Mouse (Mus musculus) ovary, postnatal 36 days (tissue): ENCODE measurements at regions not wholly inside any gene's neighbourhood (a gene's known extent, or its start where the extent isn't known, plus 50 kb on each side); places are given as distances from the start of the nearest gene placed in this dataset.

Experiments used
- DNase-seq: peaks from one replicate; pipeline ENCODE4 v3.0.0; 2022; ENCODE audit warnings: low spot score, mixed read lengths

DNA sequence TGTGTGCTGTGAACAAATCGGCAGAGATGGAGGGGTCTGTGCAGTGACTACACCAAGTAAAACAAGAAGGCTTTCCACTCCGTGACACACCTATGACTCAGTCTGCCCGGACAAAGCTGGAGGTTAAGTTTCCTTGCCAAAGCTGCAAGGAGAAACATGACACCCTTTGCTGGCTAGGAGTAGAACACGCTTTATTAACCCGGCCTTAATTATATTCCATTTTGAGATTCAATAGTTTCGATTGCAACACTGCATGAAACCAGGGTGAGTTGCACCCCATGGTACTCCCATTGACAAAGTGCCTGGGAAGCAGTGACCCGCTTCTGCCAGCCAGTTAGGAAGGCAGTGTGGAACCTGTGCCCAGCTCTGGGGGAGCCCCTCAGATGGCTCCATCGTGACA is 256.2 kb upstream of the Gm26657 start:
- DNase-seq: peak; percentile 17

DNA sequence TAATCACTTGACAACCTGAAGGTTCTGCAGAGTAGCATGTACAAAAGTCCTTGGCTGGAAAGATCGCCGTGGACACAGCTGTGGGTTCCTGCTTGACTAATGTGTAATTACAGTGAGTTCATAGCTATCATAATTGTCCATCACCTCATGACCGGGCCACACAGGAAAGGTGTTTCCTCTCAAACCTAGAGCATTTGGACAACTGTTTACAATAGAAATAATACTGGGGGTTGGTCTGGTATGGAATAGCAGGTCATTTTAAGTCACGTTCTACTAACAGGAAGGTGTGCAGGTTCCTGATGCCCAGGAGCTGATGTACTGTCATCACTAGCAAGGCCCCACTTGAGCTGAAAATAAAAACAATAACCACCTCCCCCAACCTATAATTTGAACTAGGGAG is 283.1 kb upstream of the Gm26657 start:
- DNase-seq: no peak

DNA sequence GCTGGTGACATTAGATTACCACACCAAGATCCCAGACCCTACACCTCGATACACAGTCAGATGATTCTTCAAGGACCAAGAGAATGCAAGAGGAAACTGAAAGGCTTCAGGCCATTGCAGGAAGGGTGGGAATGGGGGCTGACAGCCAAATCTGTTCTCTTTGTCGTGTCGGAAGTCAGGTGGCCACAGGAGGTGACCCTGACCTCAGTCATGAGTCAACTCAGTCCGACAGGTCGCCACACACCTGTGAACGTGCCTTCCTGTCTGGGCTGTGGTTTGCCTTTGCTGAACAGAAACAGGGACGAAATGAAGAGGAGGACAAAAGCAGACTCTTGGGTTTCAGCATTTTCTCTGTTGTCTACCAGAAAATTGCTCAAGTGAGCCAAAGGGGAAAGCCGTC is 318.3 kb upstream of the Gm26657 start:
- peak; percentile 22 for DNase-seq

DNA sequence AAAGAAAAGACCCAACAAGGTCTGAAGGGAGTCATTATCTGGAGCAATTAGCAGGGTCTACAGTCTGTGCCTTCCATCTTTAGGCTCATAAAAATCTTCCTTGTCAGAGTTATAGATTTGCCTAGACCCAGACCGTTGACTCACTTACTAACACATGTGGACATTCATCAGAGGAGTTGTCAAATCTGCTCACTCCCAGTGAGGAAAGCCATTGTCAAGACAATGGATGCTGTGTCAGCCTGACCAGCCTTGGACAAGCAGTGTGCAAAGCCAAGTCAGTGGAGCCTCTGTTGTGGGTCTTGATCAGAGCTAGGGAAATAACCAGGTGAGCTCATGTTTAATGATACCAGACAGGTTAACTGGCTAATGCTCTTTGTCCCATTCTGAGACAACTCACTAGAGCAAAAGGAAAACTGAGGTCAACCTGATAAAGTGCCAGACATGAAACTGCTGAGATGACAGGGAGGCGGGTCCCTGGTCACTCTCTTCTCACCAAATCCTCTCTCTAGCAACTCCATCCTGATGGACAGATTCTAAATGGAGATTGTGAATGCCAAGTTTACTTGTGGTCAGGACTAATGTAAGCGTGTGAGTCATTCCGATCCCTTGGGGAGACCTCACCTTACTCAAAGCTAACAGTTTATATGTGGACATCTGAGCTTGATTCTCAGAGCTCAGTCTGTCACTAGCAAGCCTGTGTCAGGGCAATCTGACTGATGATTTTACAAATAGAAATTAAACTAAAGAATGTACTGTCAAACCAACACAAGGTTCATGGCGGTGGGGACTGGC is 320.6 kb upstream of the Gm26657 start:
- DNase-seq: no peak

DNA sequence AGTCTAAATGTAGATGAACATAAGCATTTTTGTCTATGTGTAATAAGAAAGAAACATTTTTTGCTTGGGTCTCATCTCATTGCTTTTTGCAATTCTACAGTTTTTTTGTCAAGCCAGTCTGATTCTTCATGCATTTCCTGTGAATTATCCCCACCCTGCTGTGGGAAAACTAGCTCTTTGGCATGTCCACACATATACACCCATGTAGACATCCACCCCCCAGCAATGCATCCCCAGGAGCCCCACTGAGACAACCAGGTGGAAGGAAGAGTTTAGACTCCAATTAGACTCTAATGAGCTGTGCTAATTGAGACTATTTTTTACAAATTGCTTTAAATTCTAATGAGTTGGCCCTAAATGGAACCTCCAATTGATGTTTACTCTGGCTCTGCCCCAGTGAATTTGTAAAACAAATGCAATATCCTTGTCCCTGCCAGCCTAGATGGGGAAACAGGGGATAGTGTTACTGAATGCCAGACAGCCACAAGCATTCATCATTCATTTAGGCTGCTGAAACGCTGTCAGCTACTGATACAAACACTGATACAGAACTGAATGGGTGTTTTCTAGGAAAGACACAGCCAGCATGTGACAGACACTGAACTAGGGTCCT is 328.7 kb upstream of the Gm26657 start:
- DNase-seq: no peak

DNA sequence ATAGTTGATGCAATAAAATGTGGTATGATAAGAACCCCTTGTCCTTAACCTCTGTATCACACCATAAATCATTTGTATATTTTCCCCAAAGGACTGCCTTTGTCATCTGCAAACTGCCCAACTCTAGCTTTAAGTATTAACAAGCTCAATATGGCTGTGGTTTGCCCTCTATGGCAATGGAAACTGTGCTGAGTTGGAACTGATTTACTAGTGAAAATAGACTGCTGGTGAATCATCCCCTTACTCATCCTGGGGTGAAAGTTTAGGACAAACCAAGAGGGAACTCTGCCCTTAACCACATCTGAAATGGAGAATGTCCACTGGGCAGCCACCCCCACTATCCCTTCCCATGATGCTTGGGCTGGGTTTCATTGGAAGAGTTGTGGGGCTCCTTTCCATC is 346.1 kb upstream of the Gm26657 start:
- DNase-seq: no peak

DNA sequence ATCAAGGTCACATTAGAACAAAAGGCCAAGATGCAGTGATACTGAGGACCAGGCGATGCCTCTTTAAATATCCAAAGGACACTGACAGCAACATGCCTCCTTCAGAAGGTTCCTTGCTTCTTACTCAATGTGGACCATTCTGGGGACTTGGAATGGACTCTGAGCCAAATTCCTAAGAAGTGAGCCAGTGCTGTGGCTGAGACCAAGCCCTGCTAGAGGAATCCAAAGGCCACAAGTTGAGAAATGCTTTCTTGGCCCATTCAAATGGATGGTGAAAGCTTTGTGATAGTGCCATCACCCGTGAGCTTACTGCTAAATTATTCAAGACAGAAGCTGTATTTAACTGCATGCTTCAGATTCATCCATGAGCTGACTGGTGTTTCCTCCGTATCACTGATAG is 352.8 kb upstream of the Gm26657 start:
- DNase-seq: no peak

DNA sequence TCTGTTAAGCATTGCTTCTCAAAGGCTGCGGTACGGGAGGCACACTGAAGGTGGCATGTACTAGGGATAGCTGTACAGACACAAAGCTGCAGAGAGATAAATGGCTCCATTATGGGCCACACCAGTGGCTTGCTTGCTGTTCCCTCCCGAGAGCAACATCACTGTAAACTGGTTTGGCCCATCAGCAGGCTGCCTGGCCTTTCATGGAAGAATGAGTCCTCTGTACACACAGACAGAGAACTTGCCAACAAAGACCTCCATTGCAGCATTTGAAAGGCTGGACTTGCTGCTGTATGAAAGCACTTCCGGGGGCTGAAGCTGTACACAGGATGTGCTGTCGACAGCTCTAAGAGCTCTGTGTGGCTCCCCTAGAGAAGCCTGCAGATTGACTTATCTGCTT is 364.1 kb upstream of the Gm26657 start:
- no peak for DNase-seq

DNA sequence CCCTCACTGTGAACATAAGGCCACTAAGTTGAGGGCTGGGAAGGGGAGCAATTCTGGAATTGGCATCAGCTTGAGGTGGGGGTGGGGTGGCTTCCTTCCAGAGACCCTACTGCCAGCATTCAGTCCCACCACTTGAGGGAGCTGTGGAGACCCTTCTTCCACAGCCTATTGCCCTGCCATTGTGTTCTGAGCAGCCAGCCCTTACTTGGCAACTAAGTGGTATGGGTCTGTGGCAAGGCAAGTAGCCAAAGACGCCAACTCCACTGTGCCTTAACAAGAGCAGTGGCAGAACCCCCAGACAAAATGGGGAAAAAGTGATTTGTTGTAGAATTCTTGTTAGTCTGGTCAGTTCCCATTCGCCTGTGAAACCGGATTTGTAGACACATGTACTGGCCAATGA is 365.4 kb upstream of the Gm26657 start:
- DNase-seq: no peak

DNA sequence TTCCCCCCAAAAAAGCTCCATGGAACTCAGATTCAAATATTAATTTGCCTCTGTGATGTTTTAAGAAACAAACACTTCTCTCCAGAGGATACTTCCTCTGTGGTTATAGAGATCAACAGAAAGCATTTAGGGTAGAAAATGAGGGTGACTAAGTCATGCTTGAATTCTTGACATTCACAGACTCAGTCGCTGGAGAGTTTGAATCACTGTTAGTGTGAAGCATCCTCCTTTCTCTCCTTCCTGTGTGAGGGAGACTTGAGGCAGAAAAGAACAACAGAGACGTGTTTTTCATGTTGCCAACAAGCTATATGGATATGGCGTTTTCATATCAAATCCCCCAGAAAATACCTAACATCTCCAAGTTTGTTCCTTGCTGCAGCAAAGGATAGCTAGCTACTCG is 366.1 kb upstream of the Gm26657 start:
- no peak for DNase-seq

DNA sequence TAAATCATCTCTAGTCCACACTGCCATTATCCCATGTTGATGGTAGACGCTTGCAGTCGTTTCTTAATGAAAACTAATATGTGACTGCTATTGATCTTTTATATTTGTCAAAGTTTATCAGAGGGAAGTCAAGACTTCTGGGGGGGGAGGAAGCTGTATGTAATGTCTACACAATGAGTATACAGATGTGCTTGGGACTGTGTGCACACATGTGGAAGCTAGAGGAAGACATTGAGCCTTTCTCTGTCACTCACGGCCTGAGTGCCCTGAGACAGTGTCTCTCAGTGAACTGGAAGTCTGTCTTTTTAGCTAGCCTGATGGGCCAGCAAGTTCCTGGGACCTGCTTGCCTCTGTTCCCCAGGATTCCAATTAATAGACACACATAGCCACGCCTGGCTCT is 366.7 kb upstream of the Gm26657 start:
- no peak for DNase-seq

DNA sequence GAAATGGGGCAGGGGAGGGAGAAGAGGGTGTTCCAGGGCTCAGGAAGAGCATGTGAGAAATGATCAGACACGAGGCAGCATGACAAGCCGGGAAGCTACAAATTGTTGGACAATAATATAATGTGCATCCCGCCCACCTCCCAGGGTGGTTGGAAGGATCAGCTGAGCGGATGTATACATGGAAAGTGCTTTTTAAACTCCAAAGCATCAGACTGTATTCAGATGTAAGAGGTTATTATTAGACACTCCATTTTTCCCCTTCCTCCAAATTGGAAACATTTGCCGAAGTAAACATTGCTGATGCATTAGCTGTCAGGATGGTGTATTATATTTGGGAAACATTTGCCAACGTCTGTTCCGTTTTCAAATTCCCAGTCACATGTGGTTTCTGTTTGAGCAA is 367.2 kb upstream of the Gm26657 start:
- DNase-seq: no peak

DNA sequence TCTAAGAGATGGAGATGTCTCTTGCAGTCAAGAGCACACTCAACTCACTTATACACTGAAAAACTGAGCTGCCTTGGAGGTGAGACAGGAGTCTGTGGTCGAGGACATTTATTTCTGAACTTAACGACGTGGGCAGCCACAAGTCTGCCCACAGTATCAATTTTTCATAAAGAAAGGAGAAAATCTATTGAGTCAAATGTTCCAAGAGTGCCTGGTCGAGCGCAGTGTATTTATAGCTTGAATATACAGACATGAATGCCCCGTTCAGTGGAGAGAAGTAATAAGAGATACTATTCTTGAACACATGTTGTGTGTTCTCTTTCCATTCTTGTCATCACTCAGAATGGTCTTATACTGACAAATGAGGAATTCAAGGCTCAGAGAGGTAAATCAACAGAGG is 375.3 kb upstream of the Gm26657 start:
- no peak for DNase-seq

DNA sequence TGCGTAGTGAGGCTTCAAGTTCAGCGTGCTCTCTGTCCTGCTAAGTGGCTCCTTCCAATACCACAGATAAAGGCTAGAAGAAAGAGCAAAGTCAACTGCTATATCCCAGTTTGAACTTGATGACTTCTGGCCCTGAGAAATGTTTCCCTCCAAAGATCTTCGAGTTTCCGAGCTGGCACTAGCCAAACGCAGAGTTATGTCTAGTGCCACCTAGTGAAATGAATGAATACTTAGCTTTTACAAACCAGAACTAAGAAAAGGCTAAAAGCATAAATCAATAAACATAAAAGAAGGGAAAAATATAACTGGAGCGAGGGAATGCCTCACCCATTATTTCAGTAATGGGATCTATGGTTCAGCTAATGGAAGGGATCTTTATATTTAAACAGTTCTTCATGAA is 377.7 kb upstream of the Gm26657 start:
- no peak for DNase-seq

DNA sequence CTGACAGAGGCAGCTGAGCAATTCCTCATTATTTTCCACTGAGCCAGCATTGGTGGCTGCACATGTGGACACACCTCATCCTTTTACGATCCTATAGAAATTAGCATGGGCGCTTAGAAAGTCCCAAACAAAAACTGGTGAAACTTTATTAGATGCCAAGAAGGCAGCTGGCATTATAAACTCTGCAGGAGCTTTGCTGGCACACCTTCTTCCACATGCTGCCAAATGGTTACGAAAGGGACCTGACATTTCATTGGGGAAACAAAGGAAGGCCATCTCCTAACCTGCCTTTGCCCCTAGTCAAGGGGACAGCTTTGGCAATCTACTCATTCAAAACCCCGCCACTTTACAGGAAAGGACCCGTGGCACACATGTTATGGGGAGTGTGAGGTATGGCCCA is 390.7 kb upstream of the Gm26657 start:
- DNase-seq: no peak

DNA sequence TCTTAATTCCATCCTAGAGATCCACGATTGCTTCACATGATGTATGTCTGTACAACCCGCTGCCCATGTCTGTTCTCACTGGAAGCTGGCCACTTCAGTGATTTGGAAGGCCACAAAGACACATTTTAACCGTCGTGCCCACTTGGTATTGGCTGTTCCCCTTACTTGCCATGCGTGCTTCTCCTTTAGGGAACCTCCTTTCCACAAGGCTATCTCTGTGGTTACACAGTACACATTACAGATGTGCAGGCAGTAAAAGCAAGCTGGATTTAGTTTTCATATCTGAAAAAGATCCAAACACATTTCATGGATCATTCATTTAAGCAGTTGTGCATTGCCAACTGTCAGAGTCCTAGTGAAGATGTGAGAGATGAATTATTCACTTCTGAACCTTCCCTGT is 414.7 kb upstream of the Gm26657 start:
- no peak for DNase-seq

DNA sequence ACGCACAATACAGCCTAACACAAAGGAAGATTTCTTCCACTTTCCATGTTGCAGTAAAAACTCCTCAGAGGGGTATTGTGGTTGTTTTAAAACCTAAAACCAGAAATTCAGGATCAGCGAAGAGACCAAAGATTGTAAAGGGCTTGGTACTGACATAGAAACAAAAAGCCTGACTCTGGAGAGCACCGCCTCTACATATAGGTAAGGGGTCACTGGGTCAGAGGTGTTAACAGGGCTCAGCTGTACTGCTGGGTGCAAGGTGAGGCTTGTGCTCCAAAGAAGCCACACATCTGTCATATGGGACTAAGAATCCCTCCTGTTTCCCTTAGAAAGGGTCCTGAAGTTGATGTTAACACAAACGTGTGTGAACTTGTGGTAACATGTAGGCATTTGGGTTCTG is 420.7 kb upstream of the Gm26657 start:
- no peak for DNase-seq

DNA sequence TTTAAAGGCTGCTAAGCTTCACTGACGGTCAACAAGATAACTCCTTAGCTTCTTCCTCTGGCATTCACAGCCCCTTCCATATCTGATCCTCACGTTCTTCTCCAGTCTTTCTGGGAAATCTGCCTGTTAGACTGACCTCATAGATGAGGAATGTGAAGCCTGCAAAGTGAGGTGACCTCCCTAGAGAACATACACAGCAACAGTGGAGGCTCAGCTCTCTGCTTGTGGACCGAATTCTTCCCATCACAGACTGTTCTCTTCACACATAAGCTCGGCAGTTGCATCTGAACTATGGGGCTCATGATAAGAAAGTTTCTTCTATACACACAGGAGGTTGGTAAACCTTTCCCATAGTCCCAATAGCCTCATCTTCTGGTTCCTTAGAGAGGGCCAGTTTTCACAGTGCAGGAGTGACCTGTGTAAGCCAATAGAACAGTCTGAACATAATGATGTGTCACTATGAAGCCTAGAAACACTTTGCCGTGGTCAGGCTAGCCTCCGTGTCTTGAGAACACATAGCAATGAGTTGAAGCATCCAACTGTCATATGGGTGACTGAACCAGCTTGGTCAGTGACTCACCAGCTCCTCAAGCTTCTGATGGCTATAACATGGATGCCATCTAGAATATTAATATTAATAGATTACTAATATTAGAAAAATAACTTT is 434.1 kb upstream of the Gm26657 start:
- DNase-seq: no peak

DNA sequence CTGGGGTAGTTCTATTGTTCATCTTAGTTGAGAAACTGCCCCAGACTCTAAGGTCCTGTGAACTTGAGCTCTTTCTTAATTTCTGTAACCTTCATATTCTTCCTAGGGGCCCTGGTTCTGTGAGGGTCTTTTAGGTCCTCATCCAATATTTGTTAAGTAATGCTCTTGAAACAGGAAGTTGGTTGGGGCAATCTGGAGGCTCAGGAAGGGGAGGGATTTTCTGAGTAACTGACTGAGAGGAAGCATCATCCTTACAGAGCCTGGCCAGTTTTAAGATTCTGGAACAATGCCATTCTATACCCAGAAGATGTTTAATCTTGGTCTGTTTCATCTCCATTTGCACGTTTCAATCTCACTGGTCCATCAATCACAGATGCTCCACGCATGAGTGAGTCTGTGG is 435.6 kb upstream of the Gm26657 start:
- no peak for DNase-seq

DNA sequence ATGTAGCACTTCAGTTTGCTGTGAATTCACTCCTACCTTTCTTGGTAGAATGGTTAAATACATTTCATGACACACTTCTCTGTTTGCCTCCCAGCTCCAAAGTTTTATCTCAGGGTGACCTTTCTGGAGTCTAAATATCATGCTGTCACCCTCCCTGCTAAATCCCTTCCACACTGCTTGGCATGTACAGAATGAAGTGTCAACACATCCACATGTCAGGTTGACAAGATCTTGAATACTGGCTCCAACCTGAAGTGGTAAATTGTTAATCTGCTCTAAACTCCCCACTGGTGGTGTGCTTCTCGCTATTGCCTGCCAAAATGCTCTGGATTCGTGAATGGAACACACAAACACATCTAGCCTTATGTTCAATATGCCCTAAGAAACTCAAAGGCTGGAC is 451.9 kb upstream of the Gm26657 start:
- no peak for DNase-seq

DNA sequence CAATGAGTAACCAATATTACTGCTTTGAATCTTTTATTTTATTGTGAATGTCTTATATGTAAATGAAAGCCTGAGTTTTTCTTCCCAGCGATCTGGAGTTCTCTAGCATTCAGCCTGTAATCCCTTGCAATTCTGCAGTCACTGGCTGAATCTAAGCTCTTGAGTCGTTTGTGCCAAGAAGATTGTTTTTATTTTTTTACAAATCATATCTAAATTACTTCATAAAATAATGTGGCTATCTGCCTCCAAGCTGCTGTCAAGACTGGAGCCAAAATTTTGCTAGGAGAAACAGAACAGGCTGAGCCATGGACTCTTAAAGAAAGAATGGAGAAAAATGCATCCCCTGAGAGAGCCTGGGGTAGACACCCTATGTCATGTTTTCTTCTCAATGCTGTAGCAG is 455.4 kb upstream of the Gm26657 start:
- no peak for DNase-seq

DNA sequence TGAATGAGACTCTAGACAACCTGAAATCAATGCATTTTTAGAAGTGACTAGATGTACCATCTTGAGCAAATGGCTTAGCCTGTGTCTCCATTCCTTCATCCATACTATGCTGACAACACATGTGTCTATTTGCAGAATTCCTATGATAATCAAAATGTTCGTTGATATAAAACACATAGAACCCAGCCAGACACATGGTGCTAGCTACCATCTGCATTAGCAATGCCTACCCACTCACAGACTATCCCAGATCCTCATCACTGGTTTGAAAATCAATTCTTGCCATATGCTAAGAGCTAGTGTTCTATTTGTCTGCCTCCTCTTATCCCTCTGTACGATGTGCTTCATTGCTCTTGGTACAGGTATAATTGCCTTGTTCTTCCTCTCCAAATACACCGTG is 464.0 kb upstream of the Gm26657 start:
- no peak for DNase-seq

DNA sequence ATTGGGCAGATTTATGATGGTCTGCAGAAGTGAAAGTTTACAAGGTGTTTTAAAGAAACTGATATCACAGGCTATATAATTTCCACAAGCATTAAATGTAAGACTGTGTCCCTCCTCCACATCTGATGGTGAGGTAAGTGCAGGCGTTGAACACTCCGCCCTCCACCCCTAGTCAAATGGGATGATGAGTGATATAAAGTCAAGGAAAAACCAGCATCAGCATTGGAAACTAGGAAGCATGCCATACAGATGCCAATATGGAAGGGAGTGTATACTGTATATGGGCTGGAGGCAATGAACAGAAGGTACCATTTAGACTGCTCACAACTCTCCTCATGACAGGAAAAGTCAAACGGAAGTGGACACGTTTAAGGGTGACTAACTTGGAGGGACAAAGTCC is 468.5 kb upstream of the Gm26657 start:
- no peak for DNase-seq

DNA sequence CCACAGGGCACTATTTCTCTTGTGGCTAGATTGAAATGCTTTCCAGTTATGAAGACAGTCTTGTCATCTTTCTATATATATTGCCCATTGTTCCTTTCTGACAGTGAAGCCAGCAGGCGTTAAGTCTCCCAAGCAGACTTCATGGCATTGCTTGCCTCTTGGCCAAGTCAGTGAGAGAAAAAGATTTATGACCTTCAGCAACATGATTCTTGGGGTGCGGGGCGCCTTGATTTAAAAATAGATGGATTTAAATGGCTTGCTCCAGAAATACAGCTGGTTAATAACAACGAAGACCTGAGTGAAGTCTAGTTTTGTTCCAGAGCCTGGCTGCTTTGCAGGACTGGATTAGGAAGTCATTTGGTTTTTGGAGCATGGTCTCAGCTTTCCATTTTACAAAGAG is 475.2 kb upstream of the Gm26657 start:
- DNase-seq: no peak
